Mouse (Mus musculus) spleen, adult 10 weeks (tissue): ENCODE measurements around the gene Gm340. TPM values are rescaled to one million over a fixed set of nuclear protein-coding genes. Genes with fewer than 3 reads are reported as not detected.

Source experiments
- polyA plus RNA-seq: library from polyadenylated mRNA; stranded (reverse); fragments of 350-450 nt; fragmentation: Illumina TruSeq; extraction: RNeasy Lipid Tissue Mini Kit (QIAGEN cat#74804); gene quantifications from one replicate; pipeline ENCODE4 v1.2.3, GENCODE M21; 2015; ENCODE audit warnings: low replicate concordance; ENCODE audit not compliant: insufficient read depth

Gene Gm340
- 8.0 TPM for polyA plus RNA-seq

GRCm38 (mm10) chr19:41581706-41582420, at the start of gene Gm340:
Gm340 (plus strand) TSS chr19:41582370.

Other genes starting within 250 kb of the Gm340 start
- gene Pik3ap1, start 197.3 kb upstream of the Gm340 start, polyA plus RNA-seq, result 94.1 TPM
- 15.9 TPM for gene Lcor, start 99.7 kb upstream of the Gm340 start, polyA plus RNA-seq
- 0.59 TPM for gene Slit1, start 161.3 kb downstream of the Gm340 start, polyA plus RNA-seq
- 21.3 TPM for gene Arhgap19, start 219.7 kb downstream of the Gm340 start, polyA plus RNA-seq
- 5.9 TPM for gene Frat1, start 247.6 kb downstream of the Gm340 start, polyA plus RNA-seq